Mouse (Mus musculus) Patski (cell line): ENCODE measurements around the gene Cacna1b. TPM values are rescaled to one million over a fixed set of nuclear protein-coding genes. Genes with fewer than 3 reads are reported as not detected.

Experiments
- ATAC-seq: fragments of 100-300 bp; one replicate; pipeline ENCODE4 v1.8.0; 2021
- CTCF ChIA-PET: fragments of 350-600 bp; sonication (Branson Sonifier 250); formaldehyde crosslinking; loops from one replicate; lab custom pipeline; 2022; ENCODE audit warnings: inconsistent platforms; lab: Charles Lee
- POLR2A ChIA-PET: fragments of 350-600 bp; sonication (Branson Sonifier 250); formaldehyde crosslinking; loops from one replicate; lab custom pipeline; 2022; ENCODE audit warnings: antibody characterized with exemption, inconsistent platforms; lab: Charles Lee
- DNase-seq: peaks from one replicate; pipeline ENCODE4 v3.0.0-alpha.2; 2011; ENCODE audit warnings: low read depth, low spot score
- H3K27me3 ChIP-seq: fragments of 371-371 bp; one replicate; pipeline ENCODE4 v1.5.1; 2021
- CTCF ChIP-seq: fragments of 100-300 bp; IDR thresholded peaks from one replicate; pipeline ENCODE4 v1.5.1; 2021
- in situ Hi-C: fragments of 300-500 bp; cut with MboI; formaldehyde crosslinking; loops from 3 replicates; pipeline ENCODE4 v1.11.1; 2018; ENCODE audit warnings: low pct_unique_long_range_greater_than_20kb, mixed read lengths
- polyA plus RNA-seq: library from polyadenylated mRNA; unstranded; gene quantifications from one replicate; pipeline ENCODE4 v1.2.3, GENCODE M21; 2021

Cacna1b gene
- polyA plus RNA-seq: 0.42 TPM

GRCm38 (mm10) chr2:24763115-24763557 lies at the start of gene Cacna1b:
Gene Cacna1b, minus strand, starts transcription at chr2:24763152.
- CTCF ChIA-PET: no interaction called here
- DNase-seq (no peak), ATAC-seq (peak; percentile 40)
- in situ Hi-C loops: no loop called here
- TF ChIP-seq CTCF: no peak
- peaks cover 46% of the 10 kb centered on the region for H3K27me3 ChIP-seq
- POLR2A ChIA-PET: no interaction called here

- no peak for ATAC-seq
- CTCF ChIA-PET: no interaction called here
- POLR2A ChIA-PET: no interaction called here
- no peak for DNase-seq
- H3K27me3 ChIP-seq: no peaks in the 10 kb centered on the region
- in situ Hi-C loops: no loop called here
- TF ChIP-seq CTCF: no peak
These were observed 46.8 kb upstream of the Cacna1b start for GRCm38 (mm10) chr2:24809746-24810145.

DNA sequence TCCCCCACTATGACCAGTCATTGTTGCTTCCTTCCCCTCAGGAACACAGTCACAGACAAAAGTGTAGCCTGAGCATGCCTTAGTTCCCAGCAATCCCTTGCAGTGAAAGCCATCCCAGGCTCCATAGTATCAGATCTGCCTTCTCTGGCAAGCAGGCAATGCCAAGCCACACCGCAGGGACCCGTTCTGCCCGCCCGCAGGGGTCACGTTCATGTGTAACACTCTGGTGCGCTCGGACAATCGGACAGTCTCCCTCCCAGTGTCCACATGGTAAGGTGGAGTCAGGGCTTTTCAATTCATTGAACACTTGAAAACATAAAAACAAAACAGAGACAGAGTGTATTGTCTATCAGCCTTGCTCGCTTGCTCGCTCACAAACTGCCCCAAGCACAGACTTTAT lies 44.7 kb upstream of the Cacna1b start:
- ChIA-PET POLR2A (no interaction called here), CTCF (no interaction called here)
- ATAC-seq (no peak), DNase-seq (no peak)
- in situ Hi-C loops: no loop called here
- H3K27me3 ChIP-seq: no peaks in the 10 kb centered on the region
- no peak for TF ChIP-seq CTCF

DNA sequence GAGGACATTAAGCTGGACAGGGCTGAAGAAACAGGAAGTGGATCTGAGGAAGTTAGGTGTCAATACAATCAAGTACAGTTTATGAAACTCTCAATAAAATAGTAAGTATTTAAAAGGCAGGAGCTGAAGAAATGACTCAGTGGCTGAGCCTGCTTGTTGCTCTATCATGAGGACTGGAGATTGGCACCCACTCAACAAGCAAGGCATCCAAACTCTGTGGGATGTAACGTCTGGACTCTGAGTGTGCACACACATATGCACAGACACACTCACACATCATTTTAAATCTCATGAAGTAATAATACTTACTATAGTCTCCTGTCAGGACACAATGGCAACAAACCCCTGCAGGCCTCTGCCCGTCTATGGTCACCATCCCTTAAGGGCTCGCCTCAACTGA lies 44.1 kb upstream of the Cacna1b start:
- no peak for ATAC-seq
- in situ Hi-C loops: no loop called here
- POLR2A ChIA-PET: interaction anchor here (0.6 kb wide), 1 partner anchor 386 kb away, joined by 3 read pairs; no protein-coding TSS in a partner anchor
- CTCF ChIA-PET: no interaction called here
- DNase-seq: no peak
- H3K27me3 ChIP-seq: no peaks in the 10 kb centered on the region
- no peak for TF ChIP-seq CTCF

DNA sequence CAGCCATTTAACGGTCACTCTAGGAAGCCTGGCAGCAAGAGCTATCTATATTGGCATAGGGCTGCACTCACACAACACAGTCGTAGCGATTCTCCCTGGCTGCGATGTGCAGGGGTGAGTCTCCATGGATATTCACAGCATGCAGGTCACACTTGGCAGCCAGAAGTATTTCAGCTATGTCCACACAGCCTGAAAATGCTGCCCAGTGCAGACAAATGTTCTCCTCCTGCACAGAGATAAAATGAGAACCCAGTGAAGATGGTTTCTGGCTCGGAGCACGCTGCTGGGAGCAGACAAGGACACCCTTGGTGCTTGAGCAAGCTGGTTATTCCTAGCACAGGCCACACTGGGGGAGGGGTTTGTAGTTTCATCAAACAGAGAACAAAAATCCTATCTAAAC lies 43.2 kb upstream of the Cacna1b start:
- H3K27me3 ChIP-seq: no peaks in the 10 kb centered on the region
- no peak for TF ChIP-seq CTCF
- CTCF ChIA-PET: no interaction called here
- POLR2A ChIA-PET: no interaction called here
- in situ Hi-C loops: no loop called here
- peak; percentile 54 for ATAC-seq
- no peak for DNase-seq

GRCm38 (mm10) chr2:24805621-24806020 lies 42.7 kb upstream of the Cacna1b start:
- no peak for ATAC-seq
- H3K27me3 ChIP-seq: no peaks in the 10 kb centered on the region
- POLR2A ChIA-PET: no interaction called here
- no peak for TF ChIP-seq CTCF
- in situ Hi-C loops: no loop called here
- CTCF ChIA-PET: interaction anchor here (1.0 kb wide), 1 partner anchor 31 kb away, joined by 3 read pairs; no protein-coding TSS in a partner anchor
- no peak for DNase-seq

DNA sequence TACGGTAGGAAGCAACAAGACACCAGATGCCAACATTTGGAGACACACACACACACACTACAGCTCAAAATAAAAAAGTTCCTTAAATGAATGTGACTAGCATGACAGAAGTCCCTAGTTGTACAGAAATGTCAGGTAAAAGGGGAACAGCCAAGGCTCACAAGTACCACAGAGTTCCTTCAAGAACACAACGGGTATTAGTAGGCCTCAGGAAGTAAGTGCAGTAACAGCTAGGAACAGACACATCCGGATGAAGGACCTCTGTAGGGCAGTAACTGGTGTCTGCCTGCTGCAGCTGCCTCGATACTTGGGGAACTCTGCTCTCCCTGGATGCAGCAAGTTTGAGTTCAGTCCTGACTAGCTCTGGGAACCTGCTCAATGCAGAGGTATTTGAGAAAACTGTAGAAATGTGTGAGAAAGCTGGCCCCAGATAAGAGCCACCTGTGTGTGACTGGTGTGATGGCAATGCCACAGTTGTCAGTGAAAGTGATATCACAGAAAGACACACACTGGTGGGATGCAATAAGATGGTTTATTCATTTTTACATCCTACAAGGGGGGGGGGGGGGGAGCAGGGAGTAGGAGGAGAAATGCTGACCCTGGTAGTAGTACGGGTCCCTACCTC lies 34.0 kb upstream of the Cacna1b start:
- H3K27me3 ChIP-seq: no peaks in the 10 kb centered on the region
- in situ Hi-C loops: no loop called here
- ATAC-seq (no peak), DNase-seq (no peak)
- ChIA-PET CTCF (no interaction called here), POLR2A (no interaction called here)
- TF ChIP-seq CTCF: no peak

DNA sequence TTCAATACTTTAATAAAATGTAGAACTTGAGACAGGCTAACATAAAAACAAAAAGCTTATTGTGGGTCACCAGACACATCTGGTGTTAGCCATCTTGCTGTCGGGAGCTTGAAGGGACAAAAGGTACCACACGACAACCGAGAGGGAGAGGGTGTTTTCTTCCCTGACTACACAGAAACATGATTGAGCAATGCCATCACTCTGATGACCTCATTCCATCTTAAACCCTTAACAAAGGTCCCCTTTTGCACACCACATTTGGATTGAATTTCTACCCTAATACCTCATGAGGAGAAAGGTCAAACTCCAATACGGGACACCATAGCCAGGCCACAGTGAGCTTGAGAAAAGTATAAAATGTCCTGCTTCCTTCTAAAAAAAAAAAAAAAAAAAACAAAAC lies 24.3 kb upstream of the Cacna1b start:
- no peaks in the 10 kb centered on the region for H3K27me3 ChIP-seq
- DNase-seq: no peak
- in situ Hi-C loops: no loop called here
- ATAC-seq: no peak
- TF ChIP-seq CTCF: no peak
- ChIA-PET CTCF (no interaction called here), POLR2A (no interaction called here)

DNA sequence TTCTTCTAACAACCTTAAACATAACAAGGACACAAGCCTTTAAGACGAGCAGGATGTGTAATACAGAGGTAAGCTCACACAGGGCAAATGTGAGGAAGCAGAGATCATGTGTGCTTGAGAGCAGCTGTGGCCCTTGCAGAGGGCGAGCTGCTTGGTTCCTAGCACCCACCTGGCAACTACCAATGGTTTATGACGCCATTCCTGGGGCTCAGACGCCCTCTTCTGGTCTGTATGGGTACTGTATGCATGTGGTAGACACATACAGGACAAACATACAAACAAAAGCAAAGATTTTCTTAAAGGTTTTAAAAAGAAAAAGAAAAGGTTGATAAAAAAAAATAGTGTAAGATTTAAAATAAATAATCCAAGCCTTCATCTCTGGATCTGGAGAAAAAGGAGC lies 18.3 kb upstream of the Cacna1b start:
- in situ Hi-C loops: no loop called here
- CTCF ChIA-PET: no interaction called here
- POLR2A ChIA-PET: no interaction called here
- no peak for ATAC-seq
- DNase-seq: no peak
- peak; percentile 42 for TF ChIP-seq CTCF
- H3K27me3 ChIP-seq: no peaks in the 10 kb centered on the region

- ATAC-seq (no peak), DNase-seq (no peak)
- ChIA-PET CTCF (interaction anchor here (1.4 kb wide), 1 partner anchor 12 kb away, joined by 3 read pairs; no protein-coding TSS in a partner anchor), POLR2A (no interaction called here)
- no peaks in the 10 kb centered on the region for H3K27me3 ChIP-seq
- in situ Hi-C loops: no loop called here
- no peak for TF ChIP-seq CTCF
These were observed 13.9 kb upstream of the Cacna1b start for GRCm38 (mm10) chr2:24776831-24777230.

DNA sequence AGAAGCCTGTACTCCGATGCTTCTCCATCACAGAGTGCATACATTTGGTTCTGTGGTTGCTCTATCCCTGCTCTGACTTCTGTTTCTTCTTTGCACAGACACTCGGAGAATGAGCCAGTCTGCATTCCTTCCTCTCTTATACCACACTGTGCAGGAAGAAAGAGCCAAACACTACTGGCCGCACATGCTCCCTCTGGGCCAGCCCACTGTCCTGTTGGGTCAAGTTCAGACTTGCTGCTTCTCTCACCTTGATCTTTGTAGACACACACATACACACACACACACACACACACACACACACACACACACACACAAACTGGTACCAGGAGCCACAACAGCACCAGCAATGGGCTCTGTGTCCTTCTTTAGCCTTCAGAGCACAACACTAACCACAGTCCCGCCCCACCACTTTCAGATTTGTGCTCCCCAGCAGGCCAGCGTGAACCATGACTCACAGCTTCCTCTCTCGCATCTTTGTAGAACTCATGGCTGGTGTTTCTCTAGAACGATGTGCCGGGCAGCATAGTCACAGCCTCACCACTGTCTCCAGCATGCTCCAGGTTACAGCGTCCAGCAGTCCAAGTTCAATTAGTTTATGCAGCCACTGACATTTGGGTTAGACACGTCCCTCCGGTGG lies 13.1 kb upstream of the Cacna1b start:
- DNase-seq (no peak), ATAC-seq (no peak)
- TF ChIP-seq CTCF: no peak
- in situ Hi-C loops: no loop called here
- no peaks in the 10 kb centered on the region for H3K27me3 ChIP-seq
- POLR2A ChIA-PET: no interaction called here
- CTCF ChIA-PET: interaction anchor here (1.4 to 1.5 kb wide), 2 partner anchors 11 to 21 kb away, joined by 3 to 6 read pairs; no protein-coding TSS in a partner anchor
